Mouse (Mus musculus) adrenal gland (tissue): Measurements from ENCODE around the gene Aplp1.
"Not testable (repeated sequence)": the region's sequence is repeated elsewhere in the genome, so short reads cannot be mapped to it uniquely, and the experiment has no call there.

Experiments used
- intact Hi-C: fragments of 180-260 bp; cut with DNase I; formaldehyde crosslinking; loops from one replicate; pipeline ENCODE4 v1.15.1; 2025
- long read RNA-seq, 2 experiments: library from polyadenylated mRNA; unstranded; transcript quantifications; one replicate each; pipeline ENCODE4 v2.0.0; 2020; ENCODE audit warnings: borderline replicate concordance in 1 of 2; ENCODE audit not compliant: insufficient replicate concordance in 1 of 2

The Aplp1 gene
- long read RNA-seq, experiment 1, transcript Aplp1-201 (17 exons, 2,343 nt) = major isoform, 33 of 35 reads
- long read RNA-seq, experiment 1, partial matches to known transcripts = 1 of 35 reads
- long read RNA-seq, experiment 1, other reads (novel, unspliced or antisense) = 1 of 35 reads
- long read RNA-seq, experiment 2, transcript Aplp1-201 (17 exons, 2,343 nt) = major isoform, 21 of 25 reads
- long read RNA-seq, experiment 2, partial matches to known transcripts = 4 of 25 reads
- long read RNA-seq, experiment 2, other reads (novel, unspliced or antisense) = 0 of 25 reads

DNA sequence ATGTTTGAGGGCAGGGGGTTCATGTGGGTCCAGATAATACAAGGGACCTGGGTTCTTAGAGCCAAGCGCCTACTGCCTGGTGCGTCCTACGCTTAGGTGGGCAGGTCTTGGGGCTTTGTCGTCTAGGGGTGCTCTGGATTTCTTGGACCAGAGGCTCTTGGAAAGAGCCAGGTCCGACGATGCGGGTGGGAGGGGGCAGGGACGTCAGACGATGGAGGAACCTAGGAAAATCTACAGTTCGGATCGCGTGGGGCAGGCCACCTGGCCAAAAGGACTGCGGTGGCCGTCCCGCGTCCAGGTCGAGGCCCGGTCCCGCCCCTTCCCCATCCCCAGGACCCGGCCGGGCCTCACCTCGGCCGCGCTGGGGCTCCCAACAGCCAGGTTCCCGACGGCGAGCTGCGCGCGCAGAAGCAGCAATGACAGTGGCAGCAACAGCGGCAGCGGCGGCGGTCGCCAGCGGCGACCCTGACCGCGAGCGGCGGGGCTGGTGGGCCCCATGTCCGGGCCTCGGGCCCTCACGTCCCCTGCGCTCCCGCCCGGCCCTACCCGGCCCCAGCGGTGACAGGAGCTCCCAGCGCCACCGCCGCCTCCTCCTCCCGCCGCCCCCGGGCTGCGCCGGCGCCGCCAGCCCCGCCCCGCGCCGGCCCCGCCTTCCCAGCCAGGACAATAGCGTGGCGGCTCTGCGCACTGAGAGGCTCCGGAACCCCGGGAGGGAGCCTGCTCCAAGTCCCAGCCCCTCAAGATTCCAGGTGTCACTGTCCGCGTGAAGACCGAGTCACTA, at the start of gene Aplp1:
Gene Aplp1 (minus strand): TSS at position 565 of the 781 bp plus-strand sequence.
- intact Hi-C loops = loop anchor here (5.0 kb wide), 1 partner anchor 47 kb away; the partner anchor contains the start of gene Prodh2

DNA sequence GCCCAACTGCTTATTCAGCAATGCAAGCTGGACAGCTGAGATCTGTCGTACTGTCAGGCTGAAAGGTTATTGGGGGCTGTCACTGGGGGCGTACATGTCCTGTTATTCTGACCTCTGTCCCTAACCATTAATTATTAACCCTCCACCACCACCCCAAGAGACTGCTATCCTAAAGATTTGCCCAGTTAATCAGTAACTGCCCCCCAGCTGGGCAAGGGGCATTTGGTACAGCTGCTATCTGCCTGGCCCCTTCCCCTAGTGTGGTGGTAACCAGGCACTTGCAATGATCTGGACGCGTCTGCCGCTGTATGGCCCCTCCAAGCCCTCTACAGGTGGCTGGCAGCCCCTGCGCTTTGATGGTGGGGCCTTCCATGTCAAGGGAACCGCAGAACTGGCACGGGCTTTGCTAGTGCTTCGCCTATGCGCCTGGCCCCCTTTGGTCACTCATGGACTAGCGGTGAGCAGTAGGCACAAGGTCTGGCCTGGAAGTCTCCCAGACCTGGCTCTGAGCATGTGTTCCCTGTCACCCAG, 48.1 kb upstream of the Aplp1 start, which contains the start of gene Prodh2:
Gene Prodh2 (plus strand): TSS at position 222 of the 531 bp plus-strand sequence.
- intact Hi-C loops = loop anchor here (5.0 to 10.0 kb wide), 2 partner anchors 46 to 119 kb away; partner anchors contain the start of gene Aplp1

DNA sequence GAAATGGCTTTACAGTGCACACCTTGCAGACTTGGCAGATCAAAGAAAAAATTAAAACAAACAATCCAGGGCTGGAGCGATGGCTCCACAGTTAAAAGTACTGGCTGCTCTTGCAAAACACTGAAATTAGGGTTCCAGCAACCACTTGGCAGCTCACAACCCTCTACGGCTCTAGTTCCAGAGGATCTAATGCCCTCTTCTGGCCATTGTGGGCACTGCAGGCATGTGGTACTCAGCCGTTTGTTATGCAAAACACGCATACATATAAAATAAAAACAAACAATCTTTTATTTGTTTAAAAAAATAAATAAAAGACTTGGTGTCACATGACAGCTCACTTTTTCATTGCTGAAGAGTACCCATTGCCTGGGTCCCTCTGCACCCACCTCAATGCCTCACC, 47.4 kb upstream of the Aplp1 start:
- intact Hi-C loops = loop anchor here (5.0 to 10.0 kb wide), 2 partner anchors 45 to 118 kb away; partner anchors contain the start of gene Aplp1

DNA sequence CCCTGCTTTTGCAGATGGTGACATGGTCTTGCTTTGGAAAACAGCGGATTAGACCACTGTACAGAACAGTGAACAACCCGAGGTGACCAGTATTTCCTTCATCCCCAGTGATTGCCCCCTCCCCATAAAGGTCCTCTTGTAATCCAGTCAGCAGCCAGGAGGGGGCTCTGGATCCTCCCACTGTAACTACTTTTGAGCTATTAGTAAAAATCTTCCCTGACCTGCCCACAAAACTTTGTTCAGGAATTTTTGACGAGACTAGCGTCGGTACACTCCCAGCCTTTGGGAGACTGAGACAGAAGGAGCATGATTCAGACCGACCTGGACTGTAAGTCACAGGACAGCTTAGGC, 45.6 kb upstream of the Aplp1 start:
- intact Hi-C loops = loop anchor here (5.0 to 10.0 kb wide), 2 partner anchors 44 to 116 kb away; partner anchors contain the start of gene Aplp1

DNA sequence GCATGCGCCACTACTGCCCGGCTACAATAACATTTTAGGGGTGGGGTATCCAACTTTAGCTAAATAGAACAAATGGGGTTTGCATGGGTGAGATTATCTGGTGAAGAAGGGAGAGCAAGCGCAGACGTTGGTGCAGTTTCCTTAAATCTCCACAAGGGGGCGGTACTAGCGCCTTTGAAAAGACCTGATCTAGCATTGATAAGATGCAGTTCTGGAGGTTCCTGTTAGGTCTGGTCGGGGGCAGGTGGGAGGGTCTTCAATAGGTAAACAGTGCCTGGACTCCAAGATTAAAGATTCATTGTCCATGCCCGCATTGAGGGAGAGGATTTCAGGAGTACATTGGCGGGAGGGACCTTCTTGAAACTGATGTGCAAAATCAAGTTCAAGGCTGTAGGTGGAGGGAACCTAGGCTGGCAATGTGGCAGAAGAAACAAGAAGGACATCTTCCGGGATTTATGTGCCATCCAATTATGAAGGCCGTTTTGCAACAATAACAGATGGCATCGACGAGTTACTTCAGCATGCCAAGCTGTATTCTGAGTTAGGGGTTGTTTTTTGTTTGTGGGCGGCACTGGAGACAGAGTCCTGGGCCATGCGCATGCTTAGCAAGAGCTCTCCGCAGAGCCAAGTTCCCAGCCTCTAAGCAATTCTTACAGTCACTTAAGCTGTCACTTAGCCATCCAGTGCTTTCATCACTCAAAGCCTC, 45.1 kb upstream of the Aplp1 start:
- intact Hi-C loops = loop anchor here (5.0 to 10.0 kb wide), 2 partner anchors 43 to 116 kb away; partner anchors contain the start of gene Aplp1

DNA sequence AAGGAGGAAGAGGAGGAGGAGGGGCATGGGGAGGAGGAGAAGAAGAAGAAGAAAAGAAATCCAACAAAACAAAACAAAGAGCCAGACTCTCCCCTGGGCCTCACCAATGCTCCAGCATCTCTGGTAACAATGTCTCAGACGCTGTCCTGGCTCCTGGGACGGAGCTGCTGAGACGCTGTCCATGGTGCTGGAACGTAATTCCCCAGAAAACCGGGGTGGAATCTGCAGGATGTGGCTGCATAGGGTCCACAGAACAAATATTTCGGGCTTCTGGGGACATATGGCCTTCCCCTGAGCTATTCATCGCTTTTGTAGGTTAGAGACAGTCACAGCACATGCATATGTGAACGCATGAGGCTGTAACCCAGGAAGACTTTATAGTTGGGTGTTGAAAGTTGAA, 38.9 kb upstream of the Aplp1 start:
- intact Hi-C loops = no loop called here

DNA sequence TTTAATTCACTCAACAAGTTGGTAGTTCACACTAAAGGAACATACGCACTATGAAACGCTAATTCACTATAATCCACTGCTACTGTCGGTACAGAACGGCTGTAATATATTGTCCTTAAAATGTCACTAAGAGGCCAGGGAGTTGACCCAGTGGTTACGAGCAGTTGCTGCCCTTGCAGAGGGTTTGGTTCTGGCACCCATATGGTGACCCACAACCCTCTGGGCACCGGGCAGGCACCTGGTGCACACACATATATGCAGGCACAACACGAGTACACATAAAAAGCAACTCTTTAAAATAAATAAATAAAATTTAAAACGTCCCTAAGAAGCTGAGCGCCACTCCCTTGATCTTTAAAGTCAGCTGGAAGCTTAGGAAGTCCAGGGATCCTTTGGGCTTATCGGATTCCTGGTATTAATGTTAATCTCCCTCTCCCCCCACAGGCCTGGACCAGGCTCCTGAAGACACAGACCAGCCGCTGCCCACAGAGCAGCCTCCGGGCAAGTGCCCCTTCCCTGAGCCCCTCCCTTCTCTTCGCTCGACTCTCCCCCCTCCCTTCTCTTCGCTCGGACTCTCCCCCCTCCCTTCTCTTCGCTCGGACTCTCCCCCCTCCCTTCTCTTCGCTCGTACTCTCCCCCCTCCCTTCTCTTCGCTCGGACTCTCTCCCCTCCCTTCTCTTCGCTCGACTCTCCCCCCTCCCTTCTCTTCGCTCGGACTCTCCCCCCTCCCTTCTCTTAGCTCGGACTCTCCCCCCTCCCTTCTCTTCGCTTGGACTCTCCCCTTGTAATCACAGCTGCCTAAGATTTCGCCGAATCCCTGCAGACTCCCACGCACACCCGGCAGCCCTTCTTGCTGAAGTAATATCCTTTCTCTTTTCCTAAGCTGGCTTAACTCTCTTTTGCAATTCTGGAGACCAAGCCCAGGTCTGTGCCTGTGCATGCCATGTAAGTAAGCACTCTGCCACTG, 32.4 kb upstream of the Aplp1 start:
- intact Hi-C loops = no loop called here

DNA sequence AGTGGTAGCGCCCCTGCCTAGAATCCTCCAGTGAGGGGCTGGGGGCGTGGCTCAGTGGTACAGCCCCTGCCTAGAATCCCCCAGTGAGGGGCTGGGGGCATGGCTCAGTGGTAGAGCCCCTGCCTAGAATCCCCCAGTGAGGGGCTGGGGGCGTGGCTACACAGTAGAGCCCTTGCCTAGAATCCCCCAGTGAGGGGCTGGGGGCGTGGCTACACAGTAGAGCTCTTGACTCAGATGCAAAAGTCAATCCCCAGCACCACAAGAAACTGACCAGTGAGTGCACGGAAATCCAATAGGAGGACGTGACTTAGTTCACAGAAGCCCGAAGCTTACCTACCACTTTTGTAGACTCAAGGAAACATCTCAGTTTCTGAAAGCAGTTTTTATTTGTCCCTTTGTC, 30.8 kb upstream of the Aplp1 start:
- intact Hi-C loops = not testable (repeated sequence)

DNA sequence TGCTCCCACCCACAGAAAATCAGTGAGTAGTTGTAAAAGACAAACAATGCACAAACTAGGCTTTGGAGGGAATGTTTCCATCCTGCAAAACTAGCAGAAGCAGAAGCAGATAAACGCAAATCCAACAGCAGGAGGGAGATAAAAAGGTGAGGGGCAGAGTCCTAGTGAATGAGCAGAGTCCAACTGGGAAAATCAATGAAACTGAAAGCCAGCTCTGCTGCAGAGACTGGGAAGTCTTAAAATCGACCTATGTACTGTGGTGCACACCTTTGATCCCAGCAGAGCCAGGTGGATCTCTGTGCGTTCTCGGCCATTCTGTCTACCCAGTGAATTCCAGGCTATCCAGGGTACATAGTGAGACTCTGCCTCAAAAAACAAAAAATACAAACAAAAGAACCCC, 29.7 kb upstream of the Aplp1 start:
- intact Hi-C loops = loop anchor here (5.0 kb wide), 1 partner anchor 38 kb away; no protein-coding TSS in a partner anchor

DNA sequence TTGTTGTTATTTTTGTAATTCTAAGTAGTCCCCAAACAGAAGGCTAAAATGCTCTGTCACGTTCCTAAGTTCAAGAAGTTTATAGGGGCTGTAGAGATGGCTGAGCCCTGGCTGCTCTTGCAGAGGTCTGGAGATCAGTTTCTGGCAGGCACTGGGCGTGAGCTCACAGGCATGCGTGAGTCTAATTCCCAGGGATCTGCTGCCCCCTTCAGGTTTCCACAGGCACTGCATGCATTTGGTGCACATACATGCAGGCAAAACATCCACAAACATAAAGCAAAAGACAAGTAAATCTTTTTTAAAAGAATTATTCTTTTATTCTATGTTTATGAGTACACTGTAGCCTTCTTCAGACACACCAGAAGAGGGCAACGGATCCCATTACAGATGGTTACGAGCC, 27.1 kb upstream of the Aplp1 start:
- intact Hi-C loops = loop anchor here (5.0 kb wide), 1 partner anchor 35 kb away; no protein-coding TSS in a partner anchor

DNA sequence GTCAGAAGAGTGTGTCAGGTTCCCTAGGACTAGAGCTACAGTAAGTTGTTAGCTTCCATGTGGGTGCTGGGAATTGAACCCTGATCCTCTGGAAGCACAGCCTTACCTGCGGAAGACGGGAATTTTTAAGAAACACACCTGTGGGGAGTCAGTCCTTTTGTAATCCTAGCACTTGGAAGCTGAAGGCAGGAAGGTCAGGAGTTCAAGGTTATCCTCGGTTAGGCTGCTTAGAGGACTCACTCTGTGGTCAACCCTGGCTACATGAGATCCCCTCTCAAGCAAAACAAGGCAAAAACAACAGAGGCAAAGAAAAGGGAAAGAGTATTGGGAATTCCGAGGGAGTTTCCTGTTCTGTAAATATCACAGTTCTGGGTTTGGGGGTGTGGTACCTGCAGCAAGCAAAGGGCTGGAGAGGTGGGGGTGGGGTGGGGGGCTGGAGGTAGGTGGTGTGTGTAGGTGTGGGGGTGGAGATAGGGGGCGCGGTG, 19.5 kb upstream of the Aplp1 start:
- intact Hi-C loops = no loop called here

DNA sequence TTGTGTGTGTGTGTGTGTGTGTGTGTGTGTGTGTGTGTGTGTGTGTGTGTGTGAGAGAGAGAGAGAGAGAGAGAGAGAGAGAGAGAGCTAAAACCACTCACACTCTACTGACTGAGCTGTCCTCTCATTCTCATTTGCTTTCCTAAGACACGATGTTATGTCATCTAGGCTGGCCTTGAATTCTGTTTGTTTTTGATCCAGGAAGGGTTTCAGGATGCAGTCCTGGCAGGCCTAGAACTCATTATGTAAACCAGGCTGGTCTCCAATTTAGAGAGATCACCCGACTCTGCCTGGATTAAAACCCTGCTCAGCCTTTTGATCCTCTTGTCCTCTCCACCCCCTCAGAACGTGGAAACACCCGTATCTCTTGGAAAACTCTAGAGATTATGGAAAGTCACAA, 18.7 kb upstream of the Aplp1 start:
- intact Hi-C loops = no loop called here

DNA sequence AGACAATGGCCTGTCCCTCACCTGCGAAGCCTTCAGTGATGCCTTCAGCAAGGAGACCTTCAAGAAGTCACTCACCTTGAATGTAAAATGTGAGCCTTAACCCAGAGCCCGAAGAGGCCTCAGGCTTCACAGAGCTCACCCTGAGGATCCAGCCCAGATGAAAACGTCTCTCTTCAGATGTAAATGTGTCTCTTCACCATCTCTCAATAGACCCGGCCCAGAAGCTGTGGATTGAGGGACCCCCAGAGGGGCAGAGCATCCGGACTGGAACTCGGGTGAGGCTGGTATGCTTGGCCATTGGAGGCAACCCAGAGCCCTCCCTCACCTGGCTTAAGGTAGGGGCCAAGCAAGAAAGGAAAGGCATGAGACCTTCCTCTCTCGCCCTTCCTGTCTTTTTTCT, 18.2 kb upstream of the Aplp1 start:
- intact Hi-C loops = no loop called here

DNA sequence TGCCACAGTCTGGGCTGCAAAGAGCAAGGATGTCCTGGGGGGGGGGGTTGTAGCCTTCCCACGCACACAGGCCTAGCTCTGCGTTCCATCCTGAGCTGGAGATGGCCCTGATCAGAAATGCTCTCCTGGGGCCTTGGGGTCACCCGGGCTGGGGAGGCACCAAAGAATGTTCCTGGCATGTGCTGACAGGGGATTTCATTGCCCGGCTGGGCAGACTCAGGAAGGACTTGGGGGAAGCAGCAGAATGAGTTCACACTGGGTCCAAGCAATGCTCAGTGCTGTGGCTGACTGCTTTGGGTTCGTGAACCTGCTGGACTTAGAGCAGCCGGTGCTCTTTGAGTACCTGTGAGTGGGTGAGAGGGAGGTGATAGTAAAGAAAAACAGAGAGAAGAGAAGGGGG, 14.1 kb upstream of the Aplp1 start:
- intact Hi-C loops = no loop called here

DNA sequence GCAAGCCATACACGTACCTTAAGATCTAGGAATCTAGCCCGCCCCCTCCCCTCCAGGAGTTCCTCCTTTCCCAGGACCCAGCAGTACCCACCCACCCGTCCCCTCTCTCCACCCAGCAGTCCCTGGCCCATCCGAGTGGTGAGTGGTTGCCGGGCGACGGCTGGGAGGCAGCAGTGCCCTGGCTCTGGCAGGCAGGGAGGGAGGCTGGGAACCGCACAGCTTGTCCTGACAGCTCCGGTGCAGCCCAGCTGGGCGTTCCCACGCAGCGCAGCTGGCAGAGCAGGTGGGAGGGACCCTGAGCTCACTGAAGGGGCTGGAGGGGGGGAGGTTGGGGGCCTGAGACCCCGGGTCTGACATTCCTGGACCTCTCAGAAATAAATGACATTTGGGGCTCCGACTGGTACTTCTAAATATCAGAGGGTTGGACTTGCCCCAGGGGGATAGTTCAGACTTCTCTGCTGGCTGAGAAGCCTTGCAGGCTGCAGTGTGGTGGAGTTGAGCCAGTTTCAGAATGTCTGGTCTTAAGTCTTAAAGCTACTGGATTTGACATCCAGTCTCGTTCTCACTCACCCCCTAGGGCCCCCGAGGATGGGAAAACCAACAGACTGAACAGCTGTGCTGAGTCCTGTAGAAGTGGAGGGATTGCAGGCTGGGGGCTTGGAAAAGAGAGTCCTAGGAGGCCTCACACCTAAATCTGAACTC, 12.4 kb upstream of the Aplp1 start, which contains the start of the genes Kirrel2 and Nphs1:
Gene Kirrel2 (minus strand): TSS at position 62 of the 702 bp plus-strand sequence.
Gene Nphs1 (plus strand): TSS at position 687 of the 702 bp plus-strand sequence.
- intact Hi-C loops = no loop called here

DNA sequence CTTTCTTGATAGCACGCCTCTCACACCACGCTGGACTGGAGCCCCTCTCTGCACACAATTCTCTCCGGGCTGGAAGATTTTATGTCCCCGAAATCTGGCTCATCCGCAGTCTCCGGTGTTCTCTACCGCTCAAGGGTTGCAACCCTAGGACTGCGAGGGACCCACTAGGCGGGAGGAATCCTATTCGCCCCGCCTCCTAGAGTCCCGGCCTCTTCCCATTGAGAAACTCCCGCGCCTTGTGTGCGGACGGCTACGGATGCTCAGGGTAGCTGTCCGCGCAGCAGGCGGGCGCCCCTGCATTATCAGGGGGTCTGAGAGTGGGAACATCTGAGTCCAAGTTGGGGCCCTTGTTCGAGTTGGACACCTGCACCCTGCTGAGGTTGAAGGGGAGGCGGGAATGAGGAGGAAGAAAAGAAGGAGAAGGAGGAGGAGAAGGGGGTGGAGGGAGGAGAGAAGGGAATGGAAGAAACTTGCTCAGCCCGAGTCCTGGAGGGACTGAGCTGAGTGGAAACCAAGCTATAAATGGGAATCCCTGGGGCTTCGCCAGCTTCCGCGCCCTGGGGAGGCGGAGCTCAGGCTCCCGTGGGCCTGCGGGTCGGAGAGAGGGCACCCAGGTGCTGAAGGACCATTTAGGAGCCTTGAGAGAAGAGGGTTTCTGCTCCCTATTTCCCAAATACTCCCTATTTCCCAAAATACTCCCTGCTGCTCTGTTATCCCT, 11.7 kb upstream of the Aplp1 start:
- intact Hi-C loops = no loop called here

DNA sequence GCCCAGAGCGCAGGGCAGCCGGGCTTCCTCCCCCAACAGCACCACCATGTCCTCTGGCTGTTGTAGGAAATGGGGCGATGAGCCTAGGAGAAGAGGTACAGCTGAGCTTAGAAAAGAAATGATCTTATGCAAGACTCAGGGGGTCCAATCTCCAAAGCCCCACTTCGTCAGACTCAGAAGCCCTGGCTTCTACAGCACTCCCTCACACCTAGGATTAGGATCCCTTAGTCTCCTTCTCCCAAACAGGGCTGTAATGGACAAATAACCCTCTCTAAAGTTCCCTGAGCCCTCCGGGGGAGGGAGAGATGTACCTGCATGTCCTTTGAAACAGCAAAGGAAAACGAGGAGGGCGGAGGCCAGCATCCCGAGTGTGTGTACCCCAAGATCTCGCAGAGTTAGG, 11.2 kb upstream of the Aplp1 start:
- intact Hi-C loops = no loop called here

DNA sequence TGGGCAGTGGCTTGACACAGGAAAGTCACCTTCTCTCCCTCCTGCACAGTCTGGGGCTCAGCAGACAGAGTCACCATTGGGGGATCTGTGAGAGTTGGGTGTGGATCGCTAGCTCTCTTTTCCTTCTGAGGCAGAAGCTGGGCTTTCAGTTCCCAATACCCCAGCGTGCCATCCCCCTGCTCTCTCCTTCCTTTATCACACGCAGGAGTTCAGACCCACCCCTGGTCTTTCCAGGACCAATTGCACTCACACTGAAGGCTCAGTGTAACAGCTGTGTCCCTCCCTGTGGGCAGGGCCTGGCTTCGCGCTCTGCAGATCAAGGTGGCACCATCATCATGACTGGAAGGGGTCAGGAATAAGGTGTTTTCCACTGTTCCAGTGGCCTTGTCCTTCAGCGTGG, 8.9 kb upstream of the Aplp1 start:
- intact Hi-C loops = no loop called here

DNA sequence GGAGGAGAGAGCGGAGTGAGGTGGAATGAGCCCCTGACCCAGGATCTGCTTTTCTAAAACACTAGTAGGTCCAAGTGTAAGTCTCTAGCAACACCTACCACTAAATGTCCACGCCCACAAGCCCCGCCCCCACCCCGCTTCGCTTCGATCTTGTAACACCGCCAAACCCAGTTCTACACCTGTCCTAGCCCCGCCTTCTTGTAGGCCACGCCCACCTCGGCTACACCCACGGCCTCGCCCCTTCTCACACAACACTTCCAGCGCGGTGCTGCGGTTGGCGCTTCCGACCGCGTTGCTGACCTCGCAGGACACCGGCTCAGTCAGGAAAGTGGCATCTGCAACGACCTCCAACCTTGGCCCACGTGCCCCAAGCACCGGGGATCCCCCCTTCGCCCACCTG, 8.4 kb upstream of the Aplp1 start:
- intact Hi-C loops = no loop called here
